In the genomic region with DNA sequence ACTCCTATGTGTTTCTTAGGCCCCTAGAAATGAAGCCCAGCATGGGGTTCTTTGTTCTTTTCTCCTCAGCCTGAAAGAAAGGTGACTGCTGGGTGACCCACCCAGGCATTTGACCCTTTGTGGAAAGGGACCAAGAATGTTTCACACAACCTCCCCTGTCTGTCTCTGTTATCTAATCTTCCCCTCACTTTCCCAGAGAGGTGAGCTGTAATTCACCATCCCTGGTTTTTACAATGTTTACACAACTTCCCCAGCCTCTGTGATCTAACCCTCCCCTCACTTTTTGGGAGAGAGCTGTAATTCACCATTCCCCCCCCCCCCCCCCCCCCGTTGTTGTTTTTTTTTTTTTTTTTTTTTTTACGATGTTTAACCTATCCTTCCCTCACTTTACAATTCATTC, we compare ENCODE assay signal across 17 mouse cellular contexts.
"Had no signal": no experiment of that assay in that cellular context is flagged by ENCODE, and none has a peak within 500 bp of the region (broad histone marks: within the 10 kb centered on the region; RNA-seq: fewer than 3 reads in every experiment).

No protein-coding gene starts in this region.

- H3K36me3 ChIP-seq: limb, embryonic 12.5 days; limb, embryonic 15.5 days; midbrain, embryonic 10.5 days; midbrain, embryonic 13.5 days had no signal

- DNase-seq: kidney, adult 8-10 months; kidney, postnatal 10 days; kidney, postnatal 4 days; left cerebral cortex, postnatal 4 days; liver, postnatal 0 days; lung, embryonic 14.5 days; right cerebral cortex, postnatal 4 days; thymus, adult 2 months; thymus, postnatal 25 days had no signal

- H3K4me1 ChIP-seq: midbrain, embryonic 13.5 days had no signal

- H3K9me3 ChIP-seq: limb, embryonic 12.5 days; limb, embryonic 15.5 days; megakaryocyte, embryonic 14.5 days; midbrain, embryonic 10.5 days; midbrain, embryonic 13.5 days had no signal

- H3K4me3 ChIP-seq: limb, embryonic 12.5 days; limb, embryonic 15.5 days; midbrain, embryonic 10.5 days; midbrain, embryonic 13.5 days had no signal

- ATAC-seq: liver, postnatal 0 days; midbrain, embryonic 13.5 days; midbrain, embryonic 16.5 days had no signal

- H3K9ac ChIP-seq: limb, embryonic 12.5 days; limb, embryonic 15.5 days; liver, embryonic 14.5 days; liver, postnatal 0 days; lung, embryonic 14.5 days; midbrain, embryonic 13.5 days had no signal

- H3K4me2 ChIP-seq: limb, embryonic 12.5 days; limb, embryonic 15.5 days; lung, embryonic 14.5 days; midbrain, embryonic 13.5 days had no signal

- H3K27me3 ChIP-seq: limb, embryonic 12.5 days; limb, embryonic 15.5 days; megakaryocyte, embryonic 14.5 days; midbrain, embryonic 13.5 days had no signal

- H3K27ac ChIP-seq: limb, embryonic 12.5 days; limb, embryonic 15.5 days; liver, embryonic 14.5 days; midbrain, embryonic 10.5 days; midbrain, embryonic 13.5 days; stomach, postnatal 0 days had no signal
